Mouse (Mus musculus) erythroblast, adult 5-6 weeks (primary cell): ENCODE data around the gene Dcaf17. TPM values are rescaled to one million over a fixed set of nuclear protein-coding genes. Genes with fewer than 3 reads are reported as not detected.

Experiments used
- ATAC-seq: replicated peaks from 2 replicates; pipeline ENCODE4 v1.8.0; 2016; ENCODE audit warnings: moderate number of reproducible peaks, mild to moderate bottlenecking, moderate TSS enrichment, inconsistent platforms; ENCODE audit not compliant: poor library complexity, low FRiP score, severe bottlenecking
- total RNA-seq, 2 experiments: library from RNA; stranded (forward) in 1 of 2; stranded (reverse) in 1 of 2; fragments of 150-400 nt in 1 of 2; fragments of 200-764, 138-1000 nt in 1 of 2; gene quantifications; 2 replicates each; pipeline versions ENCODE4 v1.2.3 to v1.2.4; 2015 to 2017; ENCODE audit warnings: low replicate concordance in 2 of 2

Gene Dcaf17
- 0.77 and 3.6 TPM in 2 replicates for total RNA-seq (2015; ENCODE audit: low replicate concordance)
- total RNA-seq (2017; ENCODE audit: low replicate concordance) = 1.1 and 2.1 TPM in 2 replicates

DNA sequence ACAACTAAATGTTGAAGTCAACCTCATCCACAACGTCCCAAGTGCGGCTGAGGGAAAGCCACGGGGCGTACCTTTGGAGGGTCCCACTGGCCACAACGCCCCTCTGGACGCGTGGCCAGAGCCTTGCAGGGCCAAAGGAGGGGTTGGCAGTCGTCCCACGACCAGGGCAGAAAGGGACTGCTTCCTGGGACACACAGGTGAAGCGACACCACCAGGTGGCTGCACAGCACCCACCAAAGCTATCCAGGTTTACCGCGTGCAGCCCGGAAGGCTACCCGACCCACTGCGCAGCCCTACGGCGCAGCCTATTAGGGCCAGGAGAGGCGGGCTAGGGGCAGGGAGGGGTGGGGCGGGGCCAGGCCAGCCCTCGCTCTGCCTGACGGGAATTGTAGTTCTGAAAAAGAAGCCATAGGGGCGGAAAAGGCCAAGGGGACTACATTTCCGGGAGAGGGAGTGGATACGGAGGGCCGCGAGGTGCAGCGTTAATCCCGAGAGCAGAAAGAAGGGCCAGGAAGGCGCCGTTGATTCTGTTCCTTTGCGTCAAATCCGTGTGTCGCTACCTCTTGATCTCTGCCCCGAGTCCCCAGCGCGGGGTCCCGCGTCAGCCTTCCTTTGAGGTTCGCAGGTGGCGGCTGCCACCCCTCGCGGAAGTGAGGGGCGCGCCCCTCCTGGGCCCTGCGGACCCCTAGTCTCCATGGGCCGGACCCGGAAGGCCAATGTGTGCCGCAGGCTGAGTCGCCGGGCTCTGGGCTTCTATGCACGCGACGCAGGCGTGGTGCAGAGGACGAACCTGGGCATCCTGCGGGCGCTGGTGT is at the start of gene Dcaf17, which contains the start of gene Mettl8:
Gene Dcaf17 (plus strand): TSS at position 29 of the 815 bp plus-strand sequence.
Gene Mettl8 (minus strand): TSS at position 284 of the 815 bp plus-strand sequence.
- peak; percentile 92 for ATAC-seq

- ATAC-seq = no peak
These were observed 43.3 kb upstream of the Dcaf17 start for GRCm38 (mm10) chr2:71011816-71012215.

GRCm38 (mm10) chr2:71013521-71013920 is 41.6 kb upstream of the Dcaf17 start:
- no peak for ATAC-seq

GRCm38 (mm10) chr2:71019277-71019676 is 35.9 kb upstream of the Dcaf17 start:
- ATAC-seq = no peak

DNA sequence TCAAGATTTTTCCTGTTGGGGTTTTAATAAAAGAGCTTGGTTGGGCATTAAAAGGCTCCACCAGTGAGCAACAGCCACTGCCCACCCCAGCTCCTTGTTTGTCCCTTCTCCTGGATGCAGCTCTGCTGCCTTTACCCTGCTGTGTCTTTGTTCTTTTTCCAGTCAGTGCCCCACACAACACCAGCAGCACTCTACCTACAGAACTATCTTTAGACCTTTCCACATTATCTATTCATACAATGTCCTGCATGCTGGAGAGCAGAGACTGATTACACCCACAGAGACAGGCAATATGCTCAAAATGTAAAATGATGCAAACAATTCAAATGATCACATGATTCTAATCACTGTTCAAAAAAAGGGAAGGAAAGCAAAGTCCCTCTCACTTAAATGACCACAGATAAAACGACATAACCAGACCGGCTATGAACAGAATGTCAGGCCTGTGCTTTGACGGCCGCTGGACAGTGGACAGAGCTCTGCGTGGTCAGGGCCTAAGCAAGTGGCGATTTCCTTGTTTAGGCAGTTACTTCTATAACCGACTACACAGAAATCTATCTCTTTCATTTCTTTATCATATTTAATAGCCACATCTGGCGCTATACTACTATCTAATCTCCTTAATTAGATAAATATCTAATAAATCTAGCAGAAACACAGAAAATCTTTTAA is 35.3 kb upstream of the Dcaf17 start:
- ATAC-seq = no peak

- ATAC-seq = no peak
These were observed 34.5 kb upstream of the Dcaf17 start for GRCm38 (mm10) chr2:71020674-71021073.

DNA sequence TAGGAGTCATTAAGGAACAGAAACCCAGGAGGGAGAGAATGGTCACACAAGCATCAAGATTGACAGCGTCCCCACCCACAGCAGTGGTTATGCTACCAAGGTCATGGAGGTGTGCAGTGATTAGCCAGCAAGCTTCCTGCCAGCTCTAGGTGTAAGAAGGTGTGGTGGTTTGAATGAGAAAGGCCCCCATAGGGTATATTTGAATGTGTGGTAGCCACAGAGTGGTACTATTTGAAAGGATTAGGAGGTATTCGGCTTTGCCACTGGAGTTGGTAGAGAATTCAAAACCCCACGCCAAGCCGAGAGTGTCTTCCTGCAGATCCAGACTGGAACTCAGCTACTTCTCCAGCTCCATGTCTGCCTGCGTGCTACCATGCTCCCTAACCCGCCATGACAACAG is 32.1 kb upstream of the Dcaf17 start:
- no peak for ATAC-seq

DNA sequence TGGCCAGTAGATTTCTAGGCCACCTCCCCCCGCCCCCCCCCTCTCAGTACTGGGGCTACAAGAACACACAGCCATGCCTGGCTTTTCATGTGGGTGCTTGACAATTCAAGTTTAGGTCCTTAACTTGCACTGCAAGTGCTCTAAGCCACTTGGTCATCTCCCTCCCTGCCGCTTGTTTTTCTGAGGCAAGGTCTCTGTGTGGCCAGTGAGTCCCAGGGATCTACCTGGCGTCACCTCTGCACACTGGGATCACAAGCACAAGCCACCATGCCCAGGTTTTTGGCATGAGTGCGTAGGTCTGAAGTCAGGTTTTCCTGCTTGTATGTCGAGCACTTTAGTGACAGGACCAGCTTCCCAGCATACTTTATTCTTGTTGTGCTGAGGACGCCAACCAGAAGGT is 31.1 kb upstream of the Dcaf17 start:
- ATAC-seq = no peak

DNA sequence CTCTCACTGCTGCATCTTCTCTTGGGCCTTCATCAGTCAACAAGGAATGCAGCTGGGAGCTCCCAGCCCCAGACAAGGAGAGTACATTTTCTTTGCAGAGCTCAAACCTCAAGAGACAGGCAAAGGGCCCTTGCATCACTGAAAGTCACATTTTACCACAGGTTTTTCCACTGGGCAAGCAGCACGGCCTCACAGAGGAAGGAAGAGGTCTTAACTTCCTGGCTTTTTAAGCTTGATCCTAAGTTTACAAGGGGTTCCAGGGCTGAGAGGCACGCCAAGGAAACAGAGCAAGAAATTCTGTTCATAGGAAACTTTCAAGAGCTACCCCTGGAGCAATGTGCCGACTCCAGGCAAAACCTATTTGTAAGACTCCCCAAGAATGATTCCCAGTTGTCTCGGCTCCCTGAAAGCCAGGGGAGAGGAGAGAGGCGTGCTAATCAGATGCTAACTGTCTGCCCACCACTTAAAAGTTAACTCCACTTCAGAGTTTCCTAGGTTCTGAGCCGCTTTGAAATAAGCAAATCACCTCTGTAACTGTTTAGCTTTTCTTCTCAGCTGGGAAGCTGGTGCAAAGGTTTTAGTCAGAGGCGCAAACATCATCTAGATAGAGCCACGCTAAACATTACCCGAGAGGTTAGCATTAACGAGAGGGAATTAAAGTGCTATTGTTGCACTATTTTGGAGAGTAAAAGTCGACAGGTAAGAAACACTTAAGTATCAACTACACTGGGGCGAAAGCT is 29.4 kb upstream of the Dcaf17 start:
- no peak for ATAC-seq

GRCm38 (mm10) chr2:71026787-71027186 is 28.3 kb upstream of the Dcaf17 start:
- ATAC-seq = no peak

DNA sequence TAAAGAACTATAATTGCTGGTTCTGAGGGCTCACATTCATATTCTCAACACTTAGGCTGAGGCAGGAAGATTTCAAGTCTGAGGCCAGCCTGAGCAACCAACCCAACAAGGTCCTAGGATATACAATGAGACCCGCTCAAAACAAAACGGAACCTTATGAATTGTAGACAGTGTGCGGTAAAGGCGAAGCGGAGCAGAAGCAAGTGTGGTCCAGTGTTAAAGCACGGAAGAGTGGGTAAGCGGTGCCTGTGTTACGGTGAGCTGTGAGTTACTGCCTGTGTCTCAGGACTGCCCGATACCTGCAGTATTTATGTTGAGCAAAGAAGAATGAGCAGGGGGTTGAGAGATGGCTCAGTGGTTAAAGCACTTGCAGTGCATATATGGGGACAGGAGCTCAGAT is 27.5 kb upstream of the Dcaf17 start:
- ATAC-seq = peak; percentile 29; the same call in 1 of the 2 replicates

- no peak for ATAC-seq
These were observed 24.5 kb upstream of the Dcaf17 start for GRCm38 (mm10) chr2:71030663-71031062.

DNA sequence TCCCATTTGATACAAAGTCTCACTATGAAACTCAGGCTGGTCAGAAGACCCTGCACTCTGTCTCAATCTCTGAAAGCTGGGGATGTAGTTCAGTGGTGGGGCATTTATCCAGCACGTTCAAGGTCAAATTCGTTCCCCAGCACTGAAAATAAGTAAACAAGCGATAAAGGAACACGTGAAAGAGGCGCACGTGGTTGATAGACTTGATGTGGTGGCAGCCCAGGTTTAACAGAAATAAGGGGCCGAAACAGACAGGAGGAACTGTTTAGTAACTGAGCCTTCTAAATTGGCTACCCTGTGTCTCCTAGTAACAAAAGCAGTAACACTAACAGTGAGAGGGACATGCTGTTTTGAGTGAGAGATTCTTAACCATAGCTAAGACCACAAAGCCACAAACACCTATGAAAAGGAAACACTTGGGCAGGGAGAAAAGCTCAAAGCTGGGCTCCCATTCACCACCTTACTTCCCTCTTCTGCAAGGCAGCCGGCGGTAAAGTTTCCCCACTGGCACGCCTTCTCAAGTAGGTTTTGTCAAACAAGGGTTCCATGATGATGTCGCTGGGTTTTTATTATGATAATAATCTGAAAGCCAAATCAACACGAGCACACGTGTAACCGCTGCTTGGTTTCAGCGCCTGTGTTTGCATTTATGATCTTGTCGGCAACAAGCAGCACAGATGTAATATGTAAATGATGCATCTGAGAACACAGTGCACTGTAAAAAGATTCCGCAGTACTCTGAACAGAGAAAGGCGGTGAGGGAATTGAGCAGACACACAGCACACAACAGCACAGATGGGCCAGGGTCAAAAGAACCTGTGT is 22.9 kb upstream of the Dcaf17 start:
- no peak for ATAC-seq

GRCm38 (mm10) chr2:71033014-71033413 is 22.1 kb upstream of the Dcaf17 start:
- no peak for ATAC-seq

GRCm38 (mm10) chr2:71033987-71034386 is 21.1 kb upstream of the Dcaf17 start:
- no peak for ATAC-seq

- no peak for ATAC-seq
These were observed 17.7 kb upstream of the Dcaf17 start for GRCm38 (mm10) chr2:71037447-71037846.

DNA sequence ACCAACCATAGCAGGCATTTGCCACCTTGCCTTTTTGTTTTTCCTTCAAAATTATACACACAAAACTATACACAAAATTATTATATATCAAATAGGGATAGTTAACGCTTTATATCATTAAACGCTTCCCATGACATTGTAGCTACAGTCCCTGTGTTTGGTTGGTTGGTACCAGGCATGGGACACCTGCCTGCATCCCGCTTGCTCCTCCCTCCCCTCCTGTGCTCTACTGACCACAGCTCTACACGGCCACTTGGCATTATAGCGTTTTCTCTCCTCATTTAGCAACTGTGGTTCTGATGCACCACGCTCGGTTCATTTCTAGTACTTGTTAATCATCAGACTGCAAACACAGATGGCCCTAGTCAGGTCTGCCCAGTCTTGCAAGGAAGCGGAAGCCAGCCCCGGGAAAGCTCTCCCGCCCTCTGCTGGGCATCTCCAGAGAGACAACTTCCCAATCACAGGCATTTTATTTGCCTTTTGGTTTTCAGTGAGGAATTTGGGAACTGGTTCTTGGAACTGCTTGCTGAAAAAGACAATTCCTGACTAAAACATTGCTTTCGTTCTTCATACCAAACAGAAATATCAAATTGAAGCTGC is 15.5 kb upstream of the Dcaf17 start:
- ATAC-seq = 0 out of 2 replicates have a peak, but pooled peaks have one; percentile 40

GRCm38 (mm10) chr2:71046151-71046550 is 9.0 kb upstream of the Dcaf17 start:
- ATAC-seq = no peak

DNA sequence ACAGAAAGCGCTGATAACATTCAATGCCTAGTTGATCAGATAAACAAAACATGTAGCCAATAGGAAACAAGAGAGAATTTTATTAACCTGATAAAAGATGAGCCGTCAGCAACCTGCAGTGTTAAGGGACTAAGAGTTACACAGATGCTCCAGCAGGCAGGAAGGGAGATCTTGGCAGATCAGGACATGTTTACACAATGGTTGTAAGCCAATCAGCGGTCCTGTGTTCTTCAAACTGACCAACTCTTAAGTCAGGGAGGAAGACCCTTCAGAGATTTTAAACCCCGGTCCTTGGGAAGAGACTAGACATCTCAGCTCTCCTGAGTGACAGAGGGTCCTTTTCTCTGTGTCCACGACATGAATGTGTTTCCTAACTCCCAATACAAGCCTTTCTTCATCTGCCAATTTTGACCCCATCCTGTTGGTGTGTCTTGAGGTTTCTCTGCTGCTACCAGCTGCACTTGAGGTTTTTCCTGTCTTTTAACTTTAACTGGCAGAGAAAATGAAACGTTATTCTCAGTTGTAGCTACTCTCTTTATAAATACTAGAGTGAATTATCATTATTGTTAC is 8.3 kb upstream of the Dcaf17 start:
- no peak for ATAC-seq
